Mouse (Mus musculus) embryonic facial prominence, embryonic 11.5 days (tissue): ENCODE results near the gene Kcmf1. TPM values are rescaled to one million over a fixed set of nuclear protein-coding genes. Genes with fewer than 3 reads are reported as not detected.

ENCODE experiments used
- ATAC-seq: fragments of 200-750 bp; cut with Nextera tagmentation; replicated peaks from 2 replicates; pipeline ENCODE4 v1.8.0; 2017; ENCODE audit warnings: low read depth; ENCODE audit not compliant: insufficient number of reproducible peaks, low FRiP score, low TSS enrichment
- DNase-seq: peaks from one replicate; pipeline ENCODE4 v3.0.0-alpha.2; 2015; ENCODE audit warnings: low spot score
- H3K27ac ChIP-seq: fragments of 300-500 bp; sonication (generic); replicated peaks from 2 replicates; pipeline ENCODE4 v1.5.1; 2014; ENCODE audit warnings: mild to moderate bottlenecking, low read depth, low read length, control low read depth
- H3K27me3 ChIP-seq: fragments of 300-500 bp; sonication (generic); 2 replicates; pipeline ENCODE4 v1.6.1; 2014; ENCODE audit warnings: mild to moderate bottlenecking, low read length, moderate library complexity, mixed read lengths; ENCODE audit not compliant: control insufficient read depth, insufficient read depth
- H3K36me3 ChIP-seq: fragments of 300-500 bp; sonication (generic); replicated peaks from 2 replicates; pipeline ENCODE4 v1.6.1; 2014; ENCODE audit warnings: low read depth, mild to moderate bottlenecking, low read length, moderate library complexity, mixed read lengths; ENCODE audit not compliant: control insufficient read depth, insufficient read depth
- H3K4me1 ChIP-seq: fragments of 300-500 bp; sonication (generic); 2 replicates; pipeline ENCODE4 v1.6.1; 2014; ENCODE audit warnings: low read length, mixed read lengths; ENCODE audit not compliant: control insufficient read depth, insufficient read depth
- H3K4me2 ChIP-seq: fragments of 300-500 bp; sonication (generic); 2 replicates; pipeline ENCODE4 v1.6.1; 2014; ENCODE audit warnings: low read depth, mild to moderate bottlenecking, control low read depth, low read length, moderate library complexity
- H3K4me3 ChIP-seq: fragments of 300-500 bp; sonication (generic); 2 replicates; pipeline ENCODE4 v1.5.1; 2014; ENCODE audit warnings: low read depth, low read length, control low read depth
- H3K9ac ChIP-seq: fragments of 300-500 bp; sonication (generic); replicated peaks from 2 replicates; pipeline ENCODE4 v1.6.1; 2014; ENCODE audit warnings: mild to moderate bottlenecking, control low read depth, low read length
- H3K9me3 ChIP-seq: fragments of 300-500 bp; sonication (generic); replicated peaks from 2 replicates; pipeline ENCODE4 v1.6.1; 2016; ENCODE audit warnings: mild to moderate bottlenecking, low read length, inconsistent platforms, mixed read lengths; ENCODE audit not compliant: control insufficient read depth
- WGBS: fragments of 180-500 bp; shearing (Covaris S2); extraction: QIAGEN DNeasy Blood & Tissue Kit; methylation state at CpG from one replicate; pipeline ENCODE4 v1.1.7; 2014; 5-methylcytosine and 5-hydroxymethylcytosine counted together
- polyA plus RNA-seq: library from polyadenylated mRNA; unstranded; fragments of >200 nt; fragmentation: Nextera tagmentation; extraction: Ambion mirVana; gene quantifications from 2 replicates; pipeline ENCODE4 v1.2.1, GENCODE M21; 2014

Kcmf1 gene
- polyA plus RNA-seq, 1 experiment from 2014 or later, result 50.1 TPM

DNA sequence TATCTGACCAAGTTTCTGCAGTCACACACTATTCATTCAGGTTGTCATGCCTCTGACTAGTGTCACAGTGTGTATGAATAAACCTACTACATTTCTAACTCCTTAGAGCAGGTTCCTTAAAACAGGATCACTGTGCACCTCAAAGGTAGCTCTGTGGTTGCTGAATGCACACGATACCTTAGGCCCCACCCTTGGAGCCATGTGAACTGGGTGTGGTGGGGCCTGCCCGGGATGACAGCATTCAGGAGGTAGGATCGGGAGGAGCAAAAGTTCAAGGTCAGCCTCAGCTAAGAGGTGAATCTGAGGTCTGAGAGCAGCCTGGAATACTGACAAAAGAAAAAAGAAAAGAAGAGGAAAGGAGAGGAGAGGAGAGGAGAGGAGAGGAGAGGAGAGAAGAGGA, 91.4 kb downstream of the Kcmf1 start:
- H3K4me1 ChIP-seq, result no peaks in the 10 kb centered on the region
- WGBS, result 58% methylated on average over 3 of the region's 3 CpGs
- H3K36me3 ChIP-seq, result no peaks in the 10 kb centered on the region
- H3K9ac ChIP-seq, result no peak overlapping the region
- ATAC-seq, result no peak
- H3K4me3 ChIP-seq, result no peak overlapping the region
- no peaks in the 10 kb centered on the region for H3K9me3 ChIP-seq
- no peaks in the 10 kb centered on the region for H3K27me3 ChIP-seq
- no peak overlapping the region for H3K27ac ChIP-seq
- no peak overlapping the region for H3K4me2 ChIP-seq
- no peak for DNase-seq

DNA sequence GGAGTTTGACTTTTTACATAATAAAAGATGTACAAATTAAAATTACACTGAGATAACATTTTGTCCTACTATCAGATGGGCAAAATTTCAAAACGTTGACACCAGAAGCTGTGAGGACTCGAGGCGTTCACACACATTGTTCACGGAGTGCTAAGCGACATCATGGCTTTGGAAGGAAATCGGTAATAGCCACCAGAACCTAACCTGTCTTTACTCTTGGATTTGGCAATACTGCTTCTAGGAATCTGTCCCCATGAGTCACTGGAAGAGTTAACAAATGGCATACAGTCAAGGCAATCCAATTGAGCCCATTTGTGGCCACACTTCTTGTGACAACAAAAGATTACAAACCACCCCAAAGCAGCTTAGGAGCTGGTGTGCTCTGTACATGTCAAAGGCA, 96.1 kb downstream of the Kcmf1 start:
- Histone ChIP-seq H3K36me3 (no peaks in the 10 kb centered on the region), H3K9me3 (no peaks in the 10 kb centered on the region), H3K4me1 (no peaks in the 10 kb centered on the region), H3K4me2 (no peak overlapping the region), H3K4me3 (no peak overlapping the region), H3K9ac (no peak overlapping the region), H3K27ac (no peak overlapping the region), H3K27me3 (no peaks in the 10 kb centered on the region)
- 83% methylated on average over 6 of the region's 6 CpGs for WGBS
- ATAC-seq (no peak), DNase-seq (no peak)

DNA sequence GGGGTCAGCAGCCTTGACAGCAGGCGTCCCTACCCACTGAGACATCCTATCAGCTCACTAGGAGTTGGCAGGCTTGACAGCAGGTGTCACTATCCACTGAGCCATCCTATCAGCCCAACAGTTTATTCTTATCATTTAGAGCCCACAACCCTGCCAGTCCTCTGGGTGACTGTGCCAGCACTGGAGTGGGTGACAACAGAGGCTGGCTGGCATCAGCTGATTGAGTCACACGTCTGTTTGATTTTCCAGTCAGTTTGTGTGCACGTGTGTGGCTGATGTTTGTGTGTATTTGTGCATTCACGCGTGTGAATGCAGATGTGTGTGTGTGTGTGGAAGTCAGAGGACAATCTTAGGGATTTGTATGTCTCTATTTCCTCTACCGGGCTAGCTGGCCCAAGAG, 97.7 kb downstream of the Kcmf1 start:
- Histone ChIP-seq H3K27ac (no peak overlapping the region), H3K4me1 (no peaks in the 10 kb centered on the region), H3K27me3 (no peaks in the 10 kb centered on the region), H3K9ac (no peak overlapping the region), H3K9me3 (no peaks in the 10 kb centered on the region), H3K4me2 (no peak overlapping the region), H3K4me3 (no peak overlapping the region), H3K36me3 (no peaks in the 10 kb centered on the region)
- ATAC-seq, result no peak
- DNase-seq, result no peak
- WGBS, result 90% methylated on average over 6 of the region's 6 CpGs

DNA sequence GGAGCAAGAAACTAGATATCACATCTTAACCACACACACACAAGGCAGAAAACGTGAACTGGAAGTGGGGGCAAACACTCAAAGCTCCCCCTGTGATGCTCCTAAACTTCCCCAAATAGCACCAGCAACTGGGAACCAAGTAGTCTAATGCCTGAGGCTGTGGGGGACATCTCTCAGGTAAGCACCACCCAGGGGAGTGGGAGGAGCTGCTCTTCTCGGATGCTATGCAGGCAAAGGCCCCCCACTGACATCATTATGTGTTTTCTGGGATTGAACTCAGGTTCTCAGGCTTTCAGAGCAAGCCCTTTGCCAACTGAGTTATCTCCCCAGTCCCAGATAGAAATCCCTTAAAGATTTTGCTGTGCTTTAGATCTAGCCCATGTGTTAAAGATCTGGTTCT, 99.1 kb downstream of the Kcmf1 start:
- Histone ChIP-seq H3K36me3 (no peaks in the 10 kb centered on the region), H3K4me1 (no peaks in the 10 kb centered on the region), H3K27ac (no peak overlapping the region), H3K4me3 (no peak overlapping the region), H3K27me3 (no peaks in the 10 kb centered on the region), H3K9me3 (no peaks in the 10 kb centered on the region), H3K4me2 (no peak overlapping the region), H3K9ac (no peak overlapping the region)
- DNase-seq, result no peak
- 27% methylated on average over 2 of the region's 2 CpGs for WGBS
- ATAC-seq, result no peak

DNA sequence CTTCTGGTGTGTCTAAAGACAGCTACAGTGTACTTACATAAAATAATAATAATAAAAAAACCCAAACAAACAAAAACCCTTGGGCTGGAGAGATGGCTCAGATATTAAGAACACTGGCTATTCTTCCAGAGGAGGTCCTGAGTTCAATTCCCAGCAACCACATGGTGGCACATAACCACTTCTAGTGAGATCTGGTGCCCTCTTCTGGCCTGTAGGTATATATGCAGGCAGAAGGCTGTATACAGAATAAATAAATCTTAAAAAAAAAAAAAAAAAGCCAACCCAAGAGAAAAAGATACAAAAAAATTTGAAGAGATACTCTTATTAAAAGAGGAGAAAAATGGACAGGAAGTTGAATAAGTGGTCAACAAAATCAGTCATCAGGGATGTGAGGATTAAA, 102.0 kb downstream of the Kcmf1 start:
- Histone ChIP-seq H3K4me1 (no peaks in the 10 kb centered on the region), H3K27ac (no peak overlapping the region), H3K27me3 (no peaks in the 10 kb centered on the region), H3K4me3 (no peak overlapping the region), H3K36me3 (no peaks in the 10 kb centered on the region), H3K4me2 (no peak overlapping the region), H3K9ac (no peak overlapping the region), H3K9me3 (no peaks in the 10 kb centered on the region)
- DNase-seq (no peak), ATAC-seq (no peak)

DNA sequence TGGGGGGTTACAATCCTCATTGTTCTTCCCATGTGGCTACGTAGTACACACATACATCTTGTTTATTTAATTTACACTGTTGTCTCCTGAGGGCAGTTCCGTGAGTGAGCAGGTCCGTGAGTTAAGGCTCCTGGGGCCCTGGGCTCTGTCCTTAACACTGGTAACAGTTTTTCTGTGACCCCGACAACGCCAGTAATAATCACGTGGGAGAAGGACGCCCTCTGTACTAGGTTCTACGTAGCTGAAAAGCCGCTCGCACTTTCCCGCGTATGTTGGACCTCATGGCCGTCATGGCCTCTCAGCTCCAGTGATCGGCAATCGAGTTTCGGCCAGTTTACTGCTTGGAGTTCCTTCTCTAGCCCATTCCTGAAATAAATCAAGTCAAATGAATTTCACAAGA, 104.3 kb downstream of the Kcmf1 start:
- Histone ChIP-seq H3K27ac (no peak overlapping the region), H3K4me1 (no peaks in the 10 kb centered on the region), H3K27me3 (no peaks in the 10 kb centered on the region), H3K9ac (no peak overlapping the region), H3K4me3 (no peak overlapping the region), H3K9me3 (no peaks in the 10 kb centered on the region), H3K4me2 (no peak overlapping the region), H3K36me3 (no peaks in the 10 kb centered on the region)
- no peak for DNase-seq
- ATAC-seq, result no peak
- WGBS, result 42% methylated on average over 16 of the region's 16 CpGs

DNA sequence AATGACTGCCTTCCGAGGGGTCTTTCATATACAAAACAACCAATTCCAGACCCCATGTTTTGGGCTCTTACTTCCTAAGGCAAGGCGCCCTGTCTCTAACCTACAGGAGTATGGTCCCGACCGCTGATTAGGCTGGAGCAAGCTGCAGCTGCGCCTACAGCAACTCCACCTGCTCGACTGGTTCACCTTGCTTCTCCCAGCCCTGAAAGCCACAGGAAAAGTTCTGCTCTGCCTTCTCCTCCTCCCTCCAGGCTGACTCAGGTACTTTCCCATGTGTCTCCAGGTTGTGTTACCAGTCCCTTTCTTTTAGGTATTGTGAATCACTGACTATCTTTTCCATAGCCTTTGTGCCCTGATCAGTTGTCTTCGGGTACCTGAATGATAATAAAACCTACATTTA, 104.9 kb downstream of the Kcmf1 start:
- no peaks in the 10 kb centered on the region for H3K27me3 ChIP-seq
- no peak overlapping the region for H3K27ac ChIP-seq
- H3K9me3 ChIP-seq, result no peaks in the 10 kb centered on the region
- H3K4me3 ChIP-seq, result no peak overlapping the region
- no peak for ATAC-seq
- no peaks in the 10 kb centered on the region for H3K36me3 ChIP-seq
- H3K9ac ChIP-seq, result no peak overlapping the region
- WGBS, result 37% methylated on average over 7 of the region's 7 CpGs
- no peaks in the 10 kb centered on the region for H3K4me1 ChIP-seq
- DNase-seq, result no peak
- H3K4me2 ChIP-seq, result no peak overlapping the region

DNA sequence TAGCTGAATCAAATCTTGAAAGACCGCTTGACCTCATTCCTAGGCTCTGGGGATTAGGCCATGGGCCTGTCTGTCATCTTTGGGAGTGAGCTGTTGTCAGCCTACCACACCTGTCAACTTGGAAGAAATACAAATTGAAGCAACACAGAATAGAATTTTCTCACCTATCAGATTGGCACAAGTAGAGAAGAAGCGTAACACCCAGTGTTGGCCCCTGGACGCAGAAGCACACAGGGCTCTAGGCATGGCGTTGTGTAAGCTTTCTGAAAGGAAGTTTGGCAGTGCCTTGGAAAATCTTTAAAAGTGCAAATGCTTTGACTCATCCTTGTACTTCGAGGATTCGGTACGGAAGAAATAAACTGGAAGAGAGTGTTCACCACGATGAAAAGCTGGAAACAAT, 107.1 kb downstream of the Kcmf1 start:
- H3K27me3 ChIP-seq, result no peaks in the 10 kb centered on the region
- DNase-seq (no peak), ATAC-seq (no peak)
- H3K27ac ChIP-seq, result no peak overlapping the region
- no peaks in the 10 kb centered on the region for H3K4me1 ChIP-seq
- no peaks in the 10 kb centered on the region for H3K9me3 ChIP-seq
- no peak overlapping the region for H3K4me3 ChIP-seq
- no peak overlapping the region for H3K4me2 ChIP-seq
- H3K9ac ChIP-seq, result no peak overlapping the region
- no peaks in the 10 kb centered on the region for H3K36me3 ChIP-seq
- 92% methylated on average over 8 of the region's 8 CpGs for WGBS
